Mouse (Mus musculus) retina, adult 2 months (tissue): ENCODE measurements around the gene Med20.

Experiments used
- DNase-seq: peaks from one replicate; pipeline ENCODE4 v3.0.0-alpha.2; 2012; ENCODE audit warnings: low read depth, low spot score

Gene Med20

DNA sequence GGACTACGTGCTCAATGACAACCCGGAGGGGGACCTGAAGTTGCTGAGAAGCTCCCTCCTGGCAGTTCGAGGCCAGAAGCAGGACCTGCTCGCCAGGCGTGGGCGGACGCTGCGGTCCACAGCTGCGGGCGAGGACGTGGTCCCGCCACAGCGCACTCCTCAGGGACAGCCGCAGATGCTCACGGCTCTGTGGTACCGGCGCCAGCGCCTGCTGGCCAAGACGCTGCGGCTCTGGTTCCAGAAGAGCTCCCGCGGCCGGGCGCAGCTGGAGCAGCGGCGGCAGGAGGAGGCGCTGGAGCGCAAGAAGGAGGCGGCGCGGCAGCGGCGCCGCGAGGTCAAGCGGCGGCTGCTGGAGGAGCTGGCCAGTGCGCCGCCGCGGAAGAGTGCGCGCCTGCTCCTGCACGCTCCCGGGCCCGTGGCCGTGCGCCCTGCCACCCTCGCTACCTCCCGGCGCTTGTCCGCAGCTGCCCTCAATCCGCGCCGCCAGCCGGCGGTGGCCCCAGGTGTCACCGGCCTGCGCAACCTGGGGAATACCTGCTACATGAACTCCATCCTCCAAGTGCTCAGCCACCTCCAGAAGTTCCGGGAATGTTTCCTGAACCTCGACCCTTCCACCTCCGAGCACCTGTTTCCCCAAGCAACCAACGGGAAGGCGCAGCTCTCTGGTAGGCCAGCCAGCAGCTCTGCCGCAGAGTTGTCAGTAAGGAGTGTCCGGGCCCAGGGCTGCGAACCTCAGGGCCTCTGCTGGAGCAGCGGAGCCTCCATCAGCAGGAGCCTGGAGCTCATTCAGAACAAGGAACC is 61.1 kb downstream of the Med20 start:
- DNase-seq: no peak
